In genomic region chr1:192107352-192107751, GRCm38 (mm10) we compare ENCODE assay signal across 8 mouse cellular contexts. TPM values are rescaled to one million over a fixed set of nuclear protein-coding genes. Genes with fewer than 3 reads are reported as not detected.
DNase-seq lines count a peak whose midpoint lies in the region; ATAC-seq and TF ChIP-seq lines count a peak whose summit lies in the region.

No protein-coding gene starts in this region.

- WGBS in forebrain, embryonic 11.5 days, result 11% methylated on average over 2 of the region's 2 CpGs
- WGBS in forebrain, embryonic 10.5 days, result 21% methylated on average over 2 of the region's 2 CpGs
- WGBS in thymus, adult 2 months, result 13% methylated on average over 2 of the region's 2 CpGs
- 10% methylated on average over 2 of the region's 2 CpGs for WGBS in heart, postnatal 0 days
- 11% methylated on average over 2 of the region's 2 CpGs for WGBS in liver, embryonic 14.5 days (ENCODE audit: insufficient replicate concordance)
- 10% methylated on average over 2 of the region's 2 CpGs for WGBS in stomach, embryonic 16.5 days

- TF ChIP-seq CTCF in thymus, adult 2 months (IDR thresholded peaks at IDR 0.05; ENCODE audit: borderline replicate concordance, control insufficient read depth, extremely low read depth, insufficient read depth, low read length, poor library complexity), result peak; percentile 37; the same call in 1 of the 2 replicates
- peak; percentile 72 for TF ChIP-seq CTCF in heart, postnatal 0 days (IDR thresholded peaks at IDR 0.05; ENCODE audit: low read depth)
- TF ChIP-seq CTCF in liver, embryonic 14.5 days (IDR thresholded peaks at IDR 0.05; ENCODE audit: low read depth), result peak; percentile 84

- no peak overlapping the region for H3K27ac ChIP-seq in forebrain, embryonic 11.5 days (ENCODE audit: low read depth, low read length)
- no peak overlapping the region for H3K27ac ChIP-seq in forebrain, embryonic 10.5 days
- no peak overlapping the region for H3K27ac ChIP-seq in thymus, adult 2 months (ENCODE audit: control insufficient read depth, insufficient read depth, low read length)
- no peak overlapping the region for H3K27ac ChIP-seq in heart, postnatal 0 days (ENCODE audit: low read depth)
- H3K27ac ChIP-seq in liver, embryonic 14.5 days, result no peak overlapping the region
- no peak overlapping the region for H3K27ac ChIP-seq in stomach, embryonic 16.5 days (ENCODE audit: low read length)

- no peak overlapping the region for H3K9ac ChIP-seq in forebrain, embryonic 11.5 days (ENCODE audit: low read length)
- H3K9ac ChIP-seq in heart, postnatal 0 days (replicated peaks; ENCODE audit: low read depth, low read length), result no peak overlapping the region
- no peak overlapping the region for H3K9ac ChIP-seq in liver, embryonic 14.5 days (replicated peaks)
- no peak overlapping the region for H3K9ac ChIP-seq in stomach, embryonic 16.5 days (ENCODE audit: low read length)

- H3K9me3 ChIP-seq in forebrain, embryonic 11.5 days (ENCODE audit: control insufficient read depth, low read length), result no peaks in the 10 kb centered on the region
- no peaks in the 10 kb centered on the region for H3K9me3 ChIP-seq in forebrain, embryonic 10.5 days
- no peaks in the 10 kb centered on the region for H3K9me3 ChIP-seq in heart, postnatal 0 days (replicated peaks; ENCODE audit: control insufficient read depth, low read length)
- no peaks in the 10 kb centered on the region for H3K9me3 ChIP-seq in liver, embryonic 14.5 days (ENCODE audit: control insufficient read depth, low read length)
- no peaks in the 10 kb centered on the region for H3K9me3 ChIP-seq in stomach, embryonic 16.5 days (replicated peaks; ENCODE audit: control insufficient read depth, low read length)

- no peak for TF ChIP-seq EP300 in heart, postnatal 0 days (IDR thresholded peaks at IDR 0.05; ENCODE audit: low read depth)
- TF ChIP-seq EP300 in liver, embryonic 14.5 days (IDR thresholded peaks at IDR 0.05; ENCODE audit: low read depth), result no peak

- H3K27me3 ChIP-seq in forebrain, embryonic 11.5 days (ENCODE audit: control insufficient read depth, insufficient read depth, low read length), result no peaks in the 10 kb centered on the region
- no peaks in the 10 kb centered on the region for H3K27me3 ChIP-seq in forebrain, embryonic 10.5 days (ENCODE audit: poor library complexity, severe bottlenecking)
- H3K27me3 ChIP-seq in thymus, adult 2 months (ENCODE audit: control insufficient read depth, insufficient read depth, low read length), result no peaks in the 10 kb centered on the region
- no peaks in the 10 kb centered on the region for H3K27me3 ChIP-seq in heart, postnatal 0 days (ENCODE audit: control insufficient read depth, insufficient read depth, low read length)
- H3K27me3 ChIP-seq in liver, embryonic 14.5 days (ENCODE audit: control insufficient read depth, insufficient read depth, low read length), result no peaks in the 10 kb centered on the region
- H3K27me3 ChIP-seq in stomach, embryonic 16.5 days (ENCODE audit: control insufficient read depth, insufficient read depth, low read length), result no peaks in the 10 kb centered on the region

- no peaks in the 10 kb centered on the region for H3K4me1 ChIP-seq in forebrain, embryonic 11.5 days (replicated peaks; ENCODE audit: control insufficient read depth, insufficient read depth, low read length)
- no peaks in the 10 kb centered on the region for H3K4me1 ChIP-seq in forebrain, embryonic 10.5 days
- H3K4me1 ChIP-seq in thymus, adult 2 months (replicated peaks; ENCODE audit: control insufficient read depth, insufficient read depth, low read length), result no peaks in the 10 kb centered on the region
- no peaks in the 10 kb centered on the region for H3K4me1 ChIP-seq in heart, postnatal 0 days (ENCODE audit: control insufficient read depth, insufficient read depth)
- peaks cover 0 to 4% of the 10 kb centered on the region in 2 experiments; a peak in 2 of 4 replicates for H3K4me1 ChIP-seq in liver, embryonic 14.5 days (replicated peaks; ENCODE audit: control insufficient read depth in 2 of 2, insufficient read depth in 2 of 2, low read length in 1 of 2)
- H3K4me1 ChIP-seq in stomach, embryonic 16.5 days (ENCODE audit: control insufficient read depth, insufficient read depth, low read length), result no peaks in the 10 kb centered on the region

- no peak for TF ChIP-seq POLR2A in thymus, adult 2 months (IDR thresholded peaks at IDR 0.05; ENCODE audit: control insufficient read depth, extremely low read depth, insufficient read depth, low read length, poor library complexity)

- H3K4me3 ChIP-seq in forebrain, embryonic 11.5 days (ENCODE audit: low read depth, low read length), result no peak overlapping the region
- no peak overlapping the region for H3K4me3 ChIP-seq in forebrain, embryonic 10.5 days
- H3K4me3 ChIP-seq in thymus, adult 2 months (ENCODE audit: control insufficient read depth, insufficient read depth, low read length), result no peak overlapping the region
- no peak overlapping the region for H3K4me3 ChIP-seq in heart, postnatal 0 days (ENCODE audit: low read depth, low read length)
- H3K4me3 ChIP-seq in liver, embryonic 14.5 days (ENCODE audit: insufficient read depth in 1 of 2, low read depth in 2 of 2, low read length in 2 of 2), result no peak overlapping the region
- no peak overlapping the region for H3K4me3 ChIP-seq in stomach, embryonic 16.5 days (replicated peaks; ENCODE audit: low read length)

- no peak for DNase-seq in forebrain, embryonic 11.5 days (ENCODE audit: low spot score)
- DNase-seq in forebrain, embryonic 10.5 days (ENCODE audit: extremely low spot score, low spot score), result no peak
- DNase-seq in thymus, adult 2 months, result peak; percentile 53
- DNase-seq in thymus, adult 18-20 months, result no peak
- DNase-seq in heart, postnatal 0 days (ENCODE audit: low spot score), result peak; percentile 78
- no peak for DNase-seq in liver, embryonic 14.5 days (ENCODE audit: low read depth in 3 of 3, low spot score in 3 of 3)
- DNase-seq in urinary bladder, adult 2 months (ENCODE audit: low spot score), result no peak

- 0 out of 2 replicates have a peak, but pooled peaks have one; percentile 53 for ATAC-seq in forebrain, embryonic 11.5 days (replicated peaks; ENCODE audit: low FRiP score)
- peak; percentile 68 for ATAC-seq in heart, postnatal 0 days (ENCODE audit: insufficient read depth, low read depth)
- ATAC-seq in liver, embryonic 14.5 days (ENCODE audit: insufficient read depth), result peak; percentile 69
- ATAC-seq in stomach, embryonic 16.5 days (ENCODE audit: insufficient read depth, low FRiP score), result peak; percentile 77; the same call in 1 of the 2 replicates

- no peak overlapping the region for H3K4me2 ChIP-seq in forebrain, embryonic 11.5 days (ENCODE audit: low read depth, low read length, severe bottlenecking)
- H3K4me2 ChIP-seq in heart, postnatal 0 days (ENCODE audit: low read depth, low read length), result no peak overlapping the region
- H3K4me2 ChIP-seq in liver, embryonic 14.5 days (ENCODE audit: low read depth), result no peak overlapping the region
- no peak overlapping the region for H3K4me2 ChIP-seq in stomach, embryonic 16.5 days (ENCODE audit: low read depth, low read length)

- no peaks in the 10 kb centered on the region; the same call in 1 of the 2 replicates for H3K36me3 ChIP-seq in forebrain, embryonic 11.5 days (ENCODE audit: control insufficient read depth, insufficient read depth, low read length)
- peaks cover 46% of the 10 kb centered on the region for H3K36me3 ChIP-seq in forebrain, embryonic 10.5 days (replicated peaks)
- no peaks in the 10 kb centered on the region for H3K36me3 ChIP-seq in thymus, adult 2 months (ENCODE audit: control insufficient read depth, insufficient read depth, low read length)
- H3K36me3 ChIP-seq in heart, postnatal 0 days (replicated peaks; ENCODE audit: control insufficient read depth, insufficient read depth, low read length), result peaks cover 63% of the 10 kb centered on the region
- peaks cover 8% of the 10 kb centered on the region for H3K36me3 ChIP-seq in liver, embryonic 14.5 days (replicated peaks; ENCODE audit: control insufficient read depth, insufficient read depth, low read depth)
- no peaks in the 10 kb centered on the region for H3K36me3 ChIP-seq in stomach, embryonic 16.5 days (ENCODE audit: control insufficient read depth, insufficient read depth, low read length)

RNA-seq across cellular contexts. Expression of gene Traf5, which starts 15.0 kb away (rescaled TPM):
- 2.8 and 4.4 TPM in 2 replicates for polyA plus RNA-seq in forebrain, embryonic 11.5 days (2014; fragmentation: Nextera tagmentation; extraction: Ambion mirVana)
- 2.3 and 4.1 TPM in 2 replicates for polyA plus RNA-seq in forebrain, embryonic 10.5 days (2016; fragmentation: Nextera tagmentation; extraction: Ambion mirVana)
- polyA plus RNA-seq in thymus, adult 2 months (2012; rRNA removed), result 10.1 and 10.5 TPM in 2 replicates
- total RNA-seq in heart, postnatal 0 days (2014; rRNA removed; ENCODE audit: low replicate concordance), result 5.7 and 51.1 TPM in 2 replicates
- 13.7 and 14.7 TPM in 2 replicates for polyA plus RNA-seq in heart, postnatal 0 days (2015; fragmentation: Nextera tagmentation; extraction: Ambion mirVana)
- polyA plus RNA-seq in liver, embryonic 14.5 days (2012; rRNA removed), result 4.9 and 7.2 TPM in 2 replicates
- 4.9 and 6.6 TPM in 2 replicates for polyA plus RNA-seq in liver, embryonic 14.5 days (2014; fragmentation: Nextera tagmentation; extraction: Ambion mirVana)
- 31.5 and 35.6 TPM in 2 replicates for polyA plus RNA-seq in stomach, embryonic 16.5 days (2015; fragmentation: Nextera tagmentation; extraction: Ambion mirVana)
- 50.6 and 60.3 TPM in 2 replicates for polyA plus RNA-seq in urinary bladder, adult 2 months (2012; rRNA removed)

RNA-seq across cellular contexts. Expression of gene Rcor3, which starts 30.5 kb away (rescaled TPM):
- 17.4 and 18.1 TPM in 2 replicates for polyA plus RNA-seq in forebrain, embryonic 11.5 days (2014; fragmentation: Nextera tagmentation; extraction: Ambion mirVana)
- polyA plus RNA-seq in forebrain, embryonic 10.5 days (2016; fragmentation: Nextera tagmentation; extraction: Ambion mirVana), result 14.2 and 14.7 TPM in 2 replicates
- 29.9 and 30.4 TPM in 2 replicates for polyA plus RNA-seq in thymus, adult 2 months (2012; rRNA removed)
- 19.8 and 24.6 TPM in 2 replicates for total RNA-seq in heart, postnatal 0 days (2014; rRNA removed; ENCODE audit: low replicate concordance)
- polyA plus RNA-seq in heart, postnatal 0 days (2015; fragmentation: Nextera tagmentation; extraction: Ambion mirVana), result 35.3 and 35.7 TPM in 2 replicates
- 7.1 and 9.1 TPM in 2 replicates for polyA plus RNA-seq in liver, embryonic 14.5 days (2012; rRNA removed)
- 6.7 and 6.9 TPM in 2 replicates for polyA plus RNA-seq in liver, embryonic 14.5 days (2014; fragmentation: Nextera tagmentation; extraction: Ambion mirVana)
- polyA plus RNA-seq in stomach, embryonic 16.5 days (2015; fragmentation: Nextera tagmentation; extraction: Ambion mirVana), result 23.4 and 26.4 TPM in 2 replicates
- 32.0 and 34.2 TPM in 2 replicates for polyA plus RNA-seq in urinary bladder, adult 2 months (2012; rRNA removed)

Comparison
In these comparisons a context has a peak if more than half of its experiments do, and no peak if none do; other contexts are left out.
1. DNase-seq: peak in thymus, adult 2 months (single experiment) and heart, postnatal 0 days (single experiment); none in forebrain, embryonic 11.5 days (single experiment), forebrain, embryonic 10.5 days (single experiment), thymus, adult 18-20 months (0 of 2), liver, embryonic 14.5 days (0 of 3) and urinary bladder, adult 2 months (single experiment).
2. Peak in every context shown above with its lines, with median percentiles within 50 percentile points of each other: ATAC-seq and CTCF ChIP-seq.